7 mouse cellular contexts compared by ENCODE assay signal in genomic region chr1:23656302-23656701, GRCm38 (mm10).
A peak's percentile ranks its signal among the peaks of the same experiment; 100 is the strongest.
DNase-seq lines count a peak whose midpoint lies in the region; ATAC-seq and TF ChIP-seq lines count a peak whose summit lies in the region.

No protein-coding gene starts in this region.

- peak overlapping the region; percentile 33 for H3K4me2 ChIP-seq in forebrain, embryonic 16.5 days (ENCODE audit: low read length)

- intact Hi-C loops in left cerebral cortex, postnatal 14 days (cut with DNase I): no loop called here

- H3K27ac ChIP-seq in cerebellum, adult 2 months (ENCODE audit: insufficient read depth, low read length): peak overlapping the region; percentile 58
- H3K27ac ChIP-seq in forebrain, embryonic 16.5 days (ENCODE audit: low read length): no peak overlapping the region

- peak overlapping the region; percentile 44 for H3K4me3 ChIP-seq in cerebellum, adult 2 months (replicated peaks; ENCODE audit: insufficient read depth, low read depth, low read length)
- H3K4me3 ChIP-seq in forebrain, embryonic 16.5 days (replicated peaks; ENCODE audit: low read length): 0 out of 2 replicates have a peak overlapping the region, but pooled peaks have one; percentile 5

- peak; percentile 22 for DNase-seq in brain, embryonic 18.5 days (ENCODE audit: low read depth, low spot score)
- peak; percentile 72 to 76 for DNase-seq in cerebellum, adult 2 months
- peak; percentile 17 to 44 for DNase-seq in left cerebral cortex, postnatal 14 days (ENCODE audit: low spot score in 2 of 2)
- DNase-seq in testis, postnatal 10 days (ENCODE audit: low spot score): no peak
- no peak for DNase-seq in urinary bladder, postnatal 36 days (ENCODE audit: low spot score in 2 of 2)

- H3K36me3 ChIP-seq in forebrain, embryonic 16.5 days (ENCODE audit: control insufficient read depth, insufficient read depth): no peaks in the 10 kb centered on the region

- H3K9me3 ChIP-seq in forebrain, embryonic 16.5 days (ENCODE audit: control insufficient read depth, low read length): 0 out of 2 replicates have a peak, but pooled peaks cover 2% of the 10 kb centered on the region

- 7% methylated on average over 12 of the region's 12 CpGs for WGBS in cerebellum, adult 2 months
- 30% methylated on average over 12 of the region's 12 CpGs for WGBS in forebrain, embryonic 16.5 days

- TF ChIP-seq POLR2A in cerebellum, adult 2 months (IDR thresholded peaks at IDR 0.05; ENCODE audit: borderline replicate concordance, insufficient read depth, low read length): peak; percentile 33; the same call in 1 of the 2 replicates

- no peak overlapping the region for H3K9ac ChIP-seq in forebrain, embryonic 16.5 days (replicated peaks; ENCODE audit: low read depth, low read length)

- TF ChIP-seq CTCF in cerebellum, adult 2 months (IDR thresholded peaks at IDR 0.05; ENCODE audit: borderline replicate concordance, insufficient read depth, low read depth, low read length): no peak

- ATAC-seq in forebrain, embryonic 16.5 days: peak; percentile 70
- no peak for ATAC-seq in megakaryocyte progenitor cell, adult 5-6 weeks (replicated peaks; ENCODE audit: poor library complexity)

- H3K4me1 ChIP-seq in cerebellum, adult 2 months (ENCODE audit: control insufficient read depth, insufficient read depth, low read length): peaks cover 20% of the 10 kb centered on the region; the same call in 1 of the 2 replicates
- H3K4me1 ChIP-seq in forebrain, embryonic 16.5 days (replicated peaks; ENCODE audit: control insufficient read depth, insufficient read depth, low read length): 0 out of 2 replicates have a peak, but pooled peaks cover 2% of the 10 kb centered on the region

- H3K27me3 ChIP-seq in cerebellum, adult 2 months (ENCODE audit: control insufficient read depth, insufficient read depth, low read length): no peaks in the 10 kb centered on the region
- H3K27me3 ChIP-seq in forebrain, embryonic 16.5 days (replicated peaks; ENCODE audit: control insufficient read depth, insufficient read depth, low read length): no peaks in the 10 kb centered on the region

Comparison
In these comparisons a context has a peak if more than half of its experiments do, and no peak if none do; other contexts are left out.
1. DNase-seq: peak in brain, embryonic 18.5 days (single experiment), cerebellum, adult 2 months (2 of 2) and left cerebral cortex, postnatal 14 days (2 of 2); none in testis, postnatal 10 days (single experiment) and urinary bladder, postnatal 36 days (0 of 2).